Mouse (Mus musculus): ENCODE results near the gene Chst11. TPM values are rescaled to one million over a fixed set of nuclear protein-coding genes. Genes with fewer than 3 reads are reported as not detected.

The Chst11 gene
- polyA plus RNA-seq, 1 experiment from 2014 or later, result 1.3 TPM

DNA sequence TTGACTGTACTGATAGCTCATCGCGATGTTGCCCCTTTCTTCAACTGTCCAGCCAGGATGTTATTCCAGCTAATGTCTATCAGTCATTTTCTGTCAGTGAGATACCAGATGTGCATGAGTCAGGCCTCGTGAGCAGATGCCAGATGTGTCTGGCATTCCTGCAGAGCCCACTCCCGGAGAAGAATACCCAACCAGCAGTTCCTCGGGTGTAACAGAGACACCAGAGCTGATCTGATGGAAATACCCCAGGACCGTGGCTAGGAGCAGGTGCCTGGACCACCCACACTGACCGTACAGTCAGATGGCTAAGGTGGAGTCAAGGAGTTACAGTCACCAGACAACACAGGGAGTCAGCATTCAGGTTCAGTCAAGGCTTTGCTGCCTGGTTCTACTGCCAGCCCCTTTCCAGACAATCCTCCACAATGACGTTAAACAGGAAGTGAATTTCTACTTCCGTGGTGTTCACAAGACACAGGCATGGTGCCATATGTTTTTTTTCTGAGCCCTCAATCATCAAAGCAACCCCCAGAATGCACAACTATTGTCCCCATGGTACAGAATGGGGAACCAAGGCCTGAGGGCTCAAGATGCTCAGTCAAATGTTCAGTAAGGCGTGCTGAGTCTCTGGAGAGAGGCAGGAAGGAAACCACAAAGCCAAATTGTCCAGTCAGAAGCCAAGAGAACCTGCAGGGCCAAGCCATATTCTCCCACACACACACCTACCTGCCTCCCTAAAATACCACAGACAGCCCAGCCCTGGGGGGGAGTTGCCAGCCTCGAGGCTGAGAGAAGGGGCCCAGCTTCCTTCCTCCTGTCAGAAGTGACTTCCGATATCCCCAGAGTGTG is 198.6 kb downstream of the Chst11 start:
- WGBS, result 61% methylated on average over 12 of the region's 12 CpGs
- no peak overlapping the region for H3K4me3 ChIP-seq
- peaks cover 35% of the 10 kb centered on the region for H3K4me1 ChIP-seq
- no peaks in the 10 kb centered on the region for H3K36me3 ChIP-seq (replicated peaks)
- peaks cover 3% of the 10 kb centered on the region; the same call in 1 of the 2 replicates for H3K9me3 ChIP-seq
- H3K27ac ChIP-seq (replicated peaks), result no peak overlapping the region
- DNase-seq (ENCODE audit: low spot score), result no peak
- H3K27me3 ChIP-seq (replicated peaks; ENCODE audit: low read depth, poor library complexity, severe bottlenecking), result no peaks in the 10 kb centered on the region

DNA sequence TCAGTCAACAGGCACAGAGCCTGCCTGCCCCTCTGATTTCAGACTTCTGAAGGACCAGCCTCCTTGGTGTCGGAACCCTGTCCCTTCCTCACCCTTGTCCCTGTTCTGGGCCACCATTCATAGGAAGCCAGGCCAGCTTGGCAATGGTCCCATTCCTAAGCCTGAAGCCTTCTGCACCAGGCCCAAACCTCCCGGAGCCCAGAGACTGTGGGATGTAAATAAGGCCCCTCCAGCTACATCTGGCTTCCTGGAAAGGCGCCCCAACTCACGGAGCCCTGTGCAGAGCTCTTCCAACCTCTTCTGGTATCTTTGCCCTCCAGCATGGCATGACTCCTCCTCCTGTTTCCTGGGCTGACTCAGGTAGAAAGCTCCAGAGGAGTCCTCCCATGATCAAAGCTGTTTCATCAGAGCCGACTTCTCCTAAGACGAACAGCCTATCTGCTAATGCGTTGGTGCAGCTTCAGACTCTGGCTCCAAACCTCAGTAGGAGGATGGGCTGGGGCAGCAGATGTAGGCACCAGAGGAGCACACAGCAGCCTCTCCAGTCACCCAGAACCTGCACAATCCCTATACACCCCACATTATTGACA is 199.3 kb downstream of the Chst11 start:
- Histone ChIP-seq H3K36me3 (replicated peaks) (no peaks in the 10 kb centered on the region), H3K27ac (replicated peaks) (no peak overlapping the region), H3K9me3 (no peaks in the 10 kb centered on the region), H3K27me3 (replicated peaks; ENCODE audit: low read depth, poor library complexity, severe bottlenecking) (no peaks in the 10 kb centered on the region), H3K4me3 (no peak overlapping the region), H3K4me1 (peaks cover 35% of the 10 kb centered on the region)
- WGBS, result 76% methylated on average over 7 of the region's 7 CpGs
- DNase-seq (ENCODE audit: low spot score), result no peak

DNA sequence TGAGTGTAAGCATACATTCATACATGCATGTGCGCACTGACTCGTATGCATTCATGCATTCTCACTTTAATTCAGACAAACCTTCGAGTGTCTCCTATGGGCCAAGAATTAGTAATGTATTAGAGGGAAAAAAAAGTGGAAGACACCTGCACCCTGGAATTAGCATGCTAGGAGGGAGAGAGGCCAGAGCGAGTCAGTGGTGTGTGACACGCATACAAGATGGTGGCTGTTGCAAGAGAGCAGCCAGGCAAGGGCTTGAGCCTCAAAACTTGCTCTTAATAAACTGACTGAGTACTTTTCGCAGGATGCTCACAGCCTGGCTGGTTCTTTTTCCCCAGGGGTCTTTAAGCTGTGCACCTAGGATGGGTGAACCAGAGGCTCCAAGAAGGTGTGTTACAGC is 199.8 kb downstream of the Chst11 start:
- no peak for DNase-seq (ENCODE audit: low spot score)
- H3K36me3 ChIP-seq (replicated peaks), result no peaks in the 10 kb centered on the region
- peaks cover 35% of the 10 kb centered on the region for H3K4me1 ChIP-seq
- 92% methylated on average over 6 of the region's 6 CpGs for WGBS
- no peak overlapping the region for H3K27ac ChIP-seq (replicated peaks)
- H3K9me3 ChIP-seq, result no peaks in the 10 kb centered on the region
- H3K4me3 ChIP-seq, result no peak overlapping the region
- no peaks in the 10 kb centered on the region for H3K27me3 ChIP-seq (replicated peaks; ENCODE audit: low read depth, poor library complexity, severe bottlenecking)

DNA sequence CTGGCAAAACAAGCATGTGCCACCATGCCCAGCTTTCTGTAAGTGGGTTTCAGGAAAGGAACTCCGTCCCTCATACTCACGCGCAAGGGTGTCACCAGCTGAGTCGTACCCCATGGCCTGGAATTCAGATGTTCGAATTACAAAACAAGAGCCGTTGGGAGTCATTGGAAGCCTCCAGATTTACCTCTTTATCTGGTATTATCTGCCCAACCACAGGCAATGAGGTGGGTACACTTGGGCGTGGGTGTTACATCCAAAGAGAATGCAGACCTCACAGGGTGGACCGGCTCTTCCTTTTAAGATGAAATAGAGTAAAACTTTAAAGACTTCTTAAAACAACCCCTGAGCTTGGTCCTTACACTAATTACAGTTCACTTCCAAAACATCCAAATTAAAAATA is 200.9 kb downstream of the Chst11 start:
- DNase-seq (ENCODE audit: low spot score), result no peak
- peaks cover 6% of the 10 kb centered on the region for H3K36me3 ChIP-seq (replicated peaks)
- WGBS, result 88% methylated on average over 8 of the region's 8 CpGs
- no peaks in the 10 kb centered on the region for H3K27me3 ChIP-seq (replicated peaks; ENCODE audit: low read depth, poor library complexity, severe bottlenecking)
- H3K9me3 ChIP-seq, result no peaks in the 10 kb centered on the region
- no peak overlapping the region for H3K4me3 ChIP-seq
- no peak overlapping the region for H3K27ac ChIP-seq (replicated peaks)
- peaks cover 33% of the 10 kb centered on the region for H3K4me1 ChIP-seq

DNA sequence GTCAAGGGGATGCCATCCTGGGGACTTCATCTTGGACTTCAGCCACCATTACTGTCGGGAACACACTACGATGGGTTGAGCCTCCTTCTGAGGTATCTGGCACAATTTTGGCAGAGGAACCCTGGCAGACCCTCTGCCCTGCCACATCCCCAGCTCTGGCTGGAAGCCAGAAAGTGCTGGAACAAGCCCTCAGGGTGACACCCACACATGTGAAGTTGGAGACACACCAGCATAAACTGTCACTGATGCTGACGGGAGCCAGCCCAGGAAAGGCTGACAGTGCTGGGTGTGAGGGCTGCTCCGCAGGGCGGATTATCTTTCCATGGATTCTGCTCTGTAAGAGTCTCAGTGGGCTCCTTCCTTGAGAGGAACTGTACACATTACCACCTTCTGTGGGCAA is 201.7 kb downstream of the Chst11 start:
- WGBS, result 89% methylated on average over 5 of the region's 5 CpGs
- no peaks in the 10 kb centered on the region for H3K9me3 ChIP-seq
- H3K27ac ChIP-seq (replicated peaks), result no peak overlapping the region
- H3K4me3 ChIP-seq, result no peak overlapping the region
- H3K4me1 ChIP-seq, result peaks cover 30% of the 10 kb centered on the region
- H3K27me3 ChIP-seq (replicated peaks; ENCODE audit: low read depth, poor library complexity, severe bottlenecking), result no peaks in the 10 kb centered on the region
- DNase-seq (ENCODE audit: low spot score), result no peak
- H3K36me3 ChIP-seq (replicated peaks), result peaks cover 13% of the 10 kb centered on the region

DNA sequence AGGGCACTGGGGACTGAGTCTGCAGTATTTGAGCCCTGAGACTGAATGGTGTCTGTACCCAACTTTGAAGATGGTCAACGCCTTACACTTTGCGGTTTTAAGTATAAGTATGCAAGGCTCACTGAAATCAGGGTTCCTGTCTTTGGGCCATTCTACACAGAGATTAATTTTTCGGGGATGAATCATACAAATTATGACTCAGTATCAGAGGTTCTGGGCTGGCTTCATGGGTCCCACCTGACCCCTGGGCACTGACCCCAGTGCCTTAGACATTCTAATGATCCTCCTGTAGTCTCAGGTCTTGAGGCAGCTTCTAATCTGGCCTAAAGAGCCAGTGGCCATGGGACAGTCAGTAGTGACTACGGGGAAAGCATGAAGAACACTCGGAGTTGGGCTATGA is 203.8 kb downstream of the Chst11 start:
- H3K27ac ChIP-seq (replicated peaks), result no peak overlapping the region
- H3K4me3 ChIP-seq, result no peak overlapping the region
- H3K9me3 ChIP-seq, result no peaks in the 10 kb centered on the region
- H3K36me3 ChIP-seq (replicated peaks), result peaks cover 13% of the 10 kb centered on the region
- H3K27me3 ChIP-seq (replicated peaks; ENCODE audit: low read depth, poor library complexity, severe bottlenecking), result no peaks in the 10 kb centered on the region
- 96% methylated on average over 5 of the region's 5 CpGs for WGBS
- peaks cover 11% of the 10 kb centered on the region for H3K4me1 ChIP-seq
- DNase-seq (ENCODE audit: low spot score), result no peak

DNA sequence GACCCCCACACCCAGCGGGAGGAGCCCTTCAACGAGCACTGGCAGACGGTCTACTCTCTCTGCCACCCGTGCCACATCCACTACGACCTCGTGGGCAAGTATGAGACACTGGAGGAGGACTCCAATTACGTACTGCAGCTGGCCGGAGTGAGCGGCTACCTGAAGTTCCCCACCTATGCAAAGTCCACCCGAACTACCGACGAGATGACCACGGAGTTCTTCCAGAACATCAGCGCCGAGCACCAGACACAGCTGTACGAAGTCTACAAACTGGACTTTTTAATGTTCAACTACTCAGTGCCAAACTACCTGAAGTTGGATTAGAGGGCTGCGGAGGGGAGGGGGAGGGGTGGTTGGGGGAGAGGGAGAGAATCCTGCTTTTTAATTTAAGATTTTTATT is 206.2 kb downstream of the Chst11 start:
- WGBS, result 95% methylated on average over 17 of the region's 17 CpGs
- no peak overlapping the region for H3K27ac ChIP-seq (replicated peaks)
- no peaks in the 10 kb centered on the region for H3K9me3 ChIP-seq
- DNase-seq (ENCODE audit: low spot score), result no peak
- H3K27me3 ChIP-seq (replicated peaks; ENCODE audit: low read depth, poor library complexity, severe bottlenecking), result no peaks in the 10 kb centered on the region
- 0 out of 2 replicates have a peak, but pooled peaks cover 11% of the 10 kb centered on the region for H3K4me1 ChIP-seq
- H3K36me3 ChIP-seq (replicated peaks), result peaks cover 13% of the 10 kb centered on the region
- H3K4me3 ChIP-seq, result no peak overlapping the region

DNA sequence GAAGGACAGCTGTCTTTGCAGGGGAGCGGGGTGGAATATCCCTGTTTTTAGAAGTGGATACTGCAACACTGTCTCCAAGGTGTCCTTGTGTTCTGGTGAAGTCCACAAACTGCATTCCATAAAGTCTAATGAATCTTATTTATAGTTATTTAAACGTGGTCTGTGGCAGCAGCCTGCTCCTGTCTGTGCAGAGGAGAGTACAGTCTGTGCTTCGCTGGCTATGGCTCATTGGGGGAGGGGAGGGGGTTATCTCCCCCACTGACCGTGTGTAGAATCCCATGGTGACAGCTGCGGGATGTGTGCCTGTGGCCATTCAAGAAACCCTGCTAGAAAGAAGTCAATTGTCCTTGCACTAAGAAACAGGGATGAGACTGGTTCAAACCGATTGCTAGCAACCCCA is 206.7 kb downstream of the Chst11 start:
- no peak for DNase-seq (ENCODE audit: low spot score)
- Histone ChIP-seq H3K4me1 (0 out of 2 replicates have a peak, but pooled peaks cover 10% of the 10 kb centered on the region), H3K36me3 (replicated peaks) (peaks cover 13% of the 10 kb centered on the region), H3K27ac (replicated peaks) (no peak overlapping the region), H3K9me3 (no peaks in the 10 kb centered on the region), H3K4me3 (no peak overlapping the region), H3K27me3 (replicated peaks; ENCODE audit: low read depth, poor library complexity, severe bottlenecking) (no peaks in the 10 kb centered on the region)
- 56% methylated on average over 6 of the region's 6 CpGs for WGBS

DNA sequence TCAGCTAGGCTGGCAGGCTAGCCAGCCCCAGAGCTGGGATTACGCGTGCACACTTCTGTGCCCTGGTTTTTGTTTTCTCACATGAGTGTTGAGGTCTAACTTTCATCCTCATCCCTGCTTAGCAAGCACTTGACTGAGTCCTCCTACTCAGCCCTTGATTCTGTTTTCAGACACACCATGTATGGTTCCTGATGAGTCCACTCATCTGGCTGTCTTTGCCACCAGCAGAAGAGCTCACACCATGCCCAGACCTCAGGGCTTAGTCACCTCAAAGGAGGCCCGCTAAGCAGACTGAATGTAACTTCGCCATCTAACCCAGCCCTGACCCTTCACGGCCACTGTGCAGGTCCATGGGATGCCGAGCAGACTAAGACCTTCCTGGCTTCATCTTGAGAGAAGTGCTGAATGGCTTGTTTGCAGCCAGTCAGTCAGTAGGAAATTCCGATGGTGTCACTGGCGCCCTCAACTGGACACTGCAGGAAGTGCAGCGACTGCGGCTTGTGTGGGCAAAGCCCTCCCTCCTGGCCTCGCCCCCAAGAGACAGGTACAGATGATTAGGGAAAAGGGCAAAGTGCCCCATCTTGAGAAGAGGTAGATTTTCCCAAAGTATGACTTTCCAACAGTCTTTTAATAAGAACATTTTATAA is 212.5 kb downstream of the Chst11 start:
- H3K9me3 ChIP-seq, result no peaks in the 10 kb centered on the region
- no peak overlapping the region for H3K27ac ChIP-seq (replicated peaks)
- H3K27me3 ChIP-seq (replicated peaks; ENCODE audit: low read depth, poor library complexity, severe bottlenecking), result no peaks in the 10 kb centered on the region
- H3K36me3 ChIP-seq (replicated peaks), result no peaks in the 10 kb centered on the region
- 52% methylated on average over 11 of the region's 11 CpGs for WGBS
- H3K4me3 ChIP-seq, result no peak overlapping the region
- DNase-seq (ENCODE audit: low spot score), result peak; percentile 76
- 0 out of 2 replicates have a peak, but pooled peaks cover 6% of the 10 kb centered on the region for H3K4me1 ChIP-seq

DNA sequence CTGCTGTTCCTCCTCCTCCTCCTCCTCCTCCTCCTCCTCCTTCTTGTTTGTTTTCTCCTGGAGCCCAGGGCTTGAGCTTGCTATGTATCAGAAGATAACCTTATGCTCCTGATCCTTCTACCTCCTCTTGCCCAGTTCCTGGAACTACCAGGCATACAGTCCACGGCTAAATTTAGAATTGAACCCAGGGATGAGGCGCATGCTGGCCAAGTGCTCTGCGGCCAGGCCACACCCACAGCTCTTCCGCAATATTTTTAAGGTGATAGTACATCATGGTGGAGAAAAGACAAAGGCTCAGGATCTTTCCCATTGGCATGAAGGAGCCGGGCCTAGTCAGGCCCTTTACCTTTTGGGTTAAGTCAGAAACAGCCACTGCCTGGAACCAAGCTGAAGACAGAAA is 213.4 kb downstream of the Chst11 start:
- DNase-seq (ENCODE audit: low spot score), result no peak
- no peaks in the 10 kb centered on the region for H3K27me3 ChIP-seq (replicated peaks; ENCODE audit: low read depth, poor library complexity, severe bottlenecking)
- 0 out of 2 replicates have a peak overlapping the region, but pooled peaks have one; percentile 30 for H3K27ac ChIP-seq (replicated peaks)
- no peaks in the 10 kb centered on the region for H3K9me3 ChIP-seq
- H3K4me1 ChIP-seq, result 0 out of 2 replicates have a peak, but pooled peaks cover 6% of the 10 kb centered on the region
- H3K4me3 ChIP-seq, result no peak overlapping the region
- WGBS, result 82% methylated on average over 5 of the region's 5 CpGs
- no peaks in the 10 kb centered on the region for H3K36me3 ChIP-seq (replicated peaks)

DNA sequence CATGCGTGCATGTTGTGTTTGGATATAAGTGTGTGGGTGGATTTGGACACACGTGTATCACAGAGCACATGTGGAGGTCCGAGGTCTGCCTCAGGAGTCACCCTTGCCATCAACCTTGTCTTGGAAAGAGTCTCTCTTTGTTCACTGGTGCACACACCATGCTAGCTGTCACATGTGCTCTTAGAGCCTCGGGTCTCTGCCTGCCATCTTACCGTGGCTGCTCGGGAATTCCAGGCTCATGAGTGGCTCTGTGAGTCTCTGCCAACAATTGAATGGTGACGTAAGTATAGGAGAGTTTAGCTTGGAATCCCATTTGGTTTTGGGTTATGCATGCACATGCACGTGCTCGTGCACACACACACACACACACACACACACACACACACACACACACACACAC is 214.0 kb downstream of the Chst11 start:
- WGBS, result 88% methylated on average over 9 of the region's 9 CpGs
- no peaks in the 10 kb centered on the region for H3K9me3 ChIP-seq
- no peaks in the 10 kb centered on the region for H3K27me3 ChIP-seq (replicated peaks; ENCODE audit: low read depth, poor library complexity, severe bottlenecking)
- H3K4me3 ChIP-seq, result no peak overlapping the region
- H3K27ac ChIP-seq (replicated peaks), result no peak overlapping the region
- H3K36me3 ChIP-seq (replicated peaks), result no peaks in the 10 kb centered on the region
- DNase-seq (ENCODE audit: low spot score), result no peak
- H3K4me1 ChIP-seq, result 0 out of 2 replicates have a peak, but pooled peaks cover 6% of the 10 kb centered on the region

DNA sequence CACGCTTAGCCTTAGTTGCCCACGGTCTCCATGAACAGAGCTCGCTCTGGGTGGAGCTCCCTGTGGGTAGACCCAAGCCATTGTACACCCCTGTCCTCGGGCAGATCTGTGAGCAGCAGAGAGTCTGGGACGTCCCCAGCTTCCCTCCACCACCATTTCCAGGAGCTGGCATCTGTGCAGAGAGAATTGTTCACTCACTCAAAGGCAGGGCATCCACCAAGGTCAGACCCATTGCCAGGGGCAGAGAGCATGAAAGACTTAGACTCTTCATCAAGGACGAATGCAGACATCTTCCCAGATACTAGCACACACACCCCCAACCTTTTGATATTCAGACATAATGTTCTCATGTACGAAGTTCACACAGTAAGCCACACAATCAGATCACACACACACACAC is 216.2 kb downstream of the Chst11 start:
- H3K27me3 ChIP-seq (replicated peaks; ENCODE audit: low read depth, poor library complexity, severe bottlenecking), result no peaks in the 10 kb centered on the region
- no peaks in the 10 kb centered on the region for H3K36me3 ChIP-seq (replicated peaks)
- H3K9me3 ChIP-seq, result no peaks in the 10 kb centered on the region
- DNase-seq (ENCODE audit: low spot score), result no peak
- H3K4me1 ChIP-seq, result no peaks in the 10 kb centered on the region
- H3K4me3 ChIP-seq, result no peak overlapping the region
- no peak overlapping the region for H3K27ac ChIP-seq (replicated peaks)
- 89% methylated on average over 7 of the region's 7 CpGs for WGBS

Measured in embryonic facial prominence, embryonic 10.5 days (tissue).